Mouse (Mus musculus): Measurements from ENCODE around the gene Rnf4. TPM values are rescaled to one million over a fixed set of nuclear protein-coding genes. Genes with fewer than 3 reads are reported as not detected.

Gene Rnf4
- total and polyA plus RNA-seq, 2 experiments from 2014 or later: 95.2 to 124 TPM

DNA sequence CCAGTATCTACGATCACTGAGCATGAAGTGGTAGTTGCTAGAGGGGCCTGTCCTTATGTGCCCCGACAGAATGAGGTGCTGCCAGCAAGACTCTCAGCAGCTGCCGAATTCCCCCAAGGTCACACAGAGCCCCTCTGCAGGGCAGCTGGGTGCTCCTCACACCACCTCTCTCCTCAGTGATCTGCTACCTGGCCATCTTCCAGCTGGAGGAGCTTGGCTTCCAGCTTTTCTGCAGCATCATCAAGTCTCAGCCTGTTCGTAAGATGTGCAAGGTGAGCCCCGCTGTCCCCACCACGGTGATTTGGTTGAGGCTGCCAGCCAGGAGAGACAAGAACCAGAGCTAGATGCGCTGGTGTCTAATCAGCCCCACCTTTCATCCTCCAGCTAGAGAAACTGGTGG, 33.7 kb upstream of the Rnf4 start:
- Histone ChIP-seq H3K4me2 (ENCODE audit: low read depth, low read length, poor library complexity, severe bottlenecking) (no peak overlapping the region), H3K27ac (ENCODE audit: low read depth, low read length) (no peak overlapping the region), H3K4me1 (ENCODE audit: insufficient read depth, low read length) (no peaks in the 10 kb centered on the region), H3K27me3 (ENCODE audit: insufficient read depth, low read length) (no peaks in the 10 kb centered on the region), H3K36me3 (ENCODE audit: insufficient read depth, low read length) (no peaks in the 10 kb centered on the region), H3K9ac (replicated peaks; ENCODE audit: low read length, poor library complexity, severe bottlenecking) (no peak overlapping the region), H3K4me3 (ENCODE audit: low read depth, low read length) (no peak overlapping the region), H3K9me3 (ENCODE audit: low read length) (no peaks in the 10 kb centered on the region)
- no peak for ATAC-seq (ENCODE audit: low FRiP score)
- DNase-seq (ENCODE audit: low spot score): no peak
- no peak for TF ChIP-seq CTCF (IDR thresholded peaks at IDR 0.05)
- WGBS: 87% methylated on average over 7 of the region's 7 CpGs

DNA sequence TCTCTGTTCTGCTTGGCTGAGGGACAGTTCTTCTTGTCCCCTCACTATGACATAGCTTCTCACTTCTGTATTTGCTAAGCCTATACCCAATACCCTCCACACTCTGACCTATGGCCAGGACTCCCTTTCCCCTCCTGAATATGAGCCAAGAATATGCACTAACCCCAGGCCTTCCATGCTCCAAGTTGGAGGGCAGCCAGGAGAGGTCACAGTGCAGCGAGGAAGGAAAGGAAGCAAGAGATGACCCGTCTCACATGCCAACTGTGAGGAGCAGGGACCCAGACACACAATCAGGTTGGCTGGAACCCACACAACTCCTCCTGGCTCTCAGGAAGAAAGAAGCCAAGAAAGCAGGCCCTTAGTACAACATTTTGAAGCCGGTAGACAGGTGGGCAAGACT, 27.1 kb upstream of the Rnf4 start:
- H3K4me1 ChIP-seq (ENCODE audit: insufficient read depth, low read length): no peaks in the 10 kb centered on the region
- no peaks in the 10 kb centered on the region for H3K27me3 ChIP-seq (ENCODE audit: insufficient read depth, low read length)
- no peak overlapping the region for H3K4me3 ChIP-seq (ENCODE audit: low read depth, low read length)
- no peak overlapping the region for H3K9ac ChIP-seq (replicated peaks; ENCODE audit: low read length, poor library complexity, severe bottlenecking)
- no peak for TF ChIP-seq CTCF (IDR thresholded peaks at IDR 0.05)
- H3K4me2 ChIP-seq (ENCODE audit: low read depth, low read length, poor library complexity, severe bottlenecking): no peak overlapping the region
- ATAC-seq (ENCODE audit: low FRiP score) (no peak), DNase-seq (ENCODE audit: low spot score) (no peak)
- H3K36me3 ChIP-seq (ENCODE audit: insufficient read depth, low read length): no peaks in the 10 kb centered on the region
- H3K9me3 ChIP-seq (ENCODE audit: low read length): no peaks in the 10 kb centered on the region
- H3K27ac ChIP-seq (ENCODE audit: low read depth, low read length): no peak overlapping the region
- WGBS: 72% methylated on average over 3 of the region's 3 CpGs

DNA sequence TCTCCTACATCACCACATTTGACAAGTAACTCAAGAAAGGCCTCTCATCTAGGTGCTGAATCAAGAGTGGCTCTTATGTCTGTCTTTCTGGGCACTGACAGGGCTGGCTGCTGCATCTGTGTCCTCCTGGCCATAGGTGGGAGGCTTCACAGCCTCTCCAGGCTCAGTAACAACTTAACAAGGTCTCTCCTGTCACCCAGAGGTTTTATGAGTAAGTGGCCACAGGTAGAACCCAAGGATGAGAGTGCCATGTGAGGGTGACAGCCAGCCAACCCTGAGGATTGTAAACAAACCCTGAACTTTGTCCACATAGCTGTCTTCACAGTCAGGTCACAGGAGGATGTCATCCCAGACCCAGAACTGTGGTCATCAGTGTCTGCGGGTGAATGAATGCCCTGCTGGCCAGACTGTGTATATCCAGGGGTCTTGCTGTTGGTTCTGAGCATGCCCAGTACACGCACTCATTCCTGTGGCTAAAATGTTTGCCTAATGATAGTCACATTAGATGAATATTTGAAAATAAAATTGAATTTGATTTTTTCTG, 16.5 kb upstream of the Rnf4 start:
- TF ChIP-seq CTCF (IDR thresholded peaks at IDR 0.05): no peak
- Histone ChIP-seq H3K36me3 (ENCODE audit: insufficient read depth, low read length) (no peaks in the 10 kb centered on the region), H3K27ac (ENCODE audit: low read depth, low read length) (no peak overlapping the region), H3K4me2 (ENCODE audit: low read depth, low read length, poor library complexity, severe bottlenecking) (no peak overlapping the region), H3K4me1 (ENCODE audit: insufficient read depth, low read length) (no peaks in the 10 kb centered on the region), H3K4me3 (ENCODE audit: low read depth, low read length) (no peak overlapping the region), H3K27me3 (ENCODE audit: insufficient read depth, low read length) (no peaks in the 10 kb centered on the region), H3K9ac (replicated peaks; ENCODE audit: low read length, poor library complexity, severe bottlenecking) (no peak overlapping the region), H3K9me3 (ENCODE audit: low read length) (no peaks in the 10 kb centered on the region)
- DNase-seq (ENCODE audit: low spot score) (no peak), ATAC-seq (ENCODE audit: low FRiP score) (no peak)
- 73% methylated on average over 2 of the region's 2 CpGs for WGBS

DNA sequence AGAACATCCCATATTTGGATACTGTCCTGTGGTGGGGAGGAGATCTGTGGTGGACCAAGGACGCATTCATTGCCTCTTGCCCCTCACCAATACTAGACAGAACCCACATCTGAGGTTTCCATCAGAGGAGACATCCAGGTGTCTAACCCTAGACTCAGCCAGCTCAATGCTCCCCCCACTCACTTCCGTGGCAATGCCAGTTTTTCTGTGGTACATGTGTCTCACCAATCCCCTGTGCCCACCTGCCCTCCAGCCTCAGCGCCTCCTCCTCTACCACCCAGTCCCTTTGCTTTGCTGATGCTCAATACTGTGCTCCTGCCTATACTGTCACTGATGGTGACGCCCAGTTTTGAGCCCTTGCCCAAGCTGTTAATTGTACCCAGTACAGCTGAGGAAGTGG, 14.9 kb upstream of the Rnf4 start:
- Histone ChIP-seq H3K9me3 (ENCODE audit: low read length) (no peaks in the 10 kb centered on the region), H3K27me3 (ENCODE audit: insufficient read depth, low read length) (no peaks in the 10 kb centered on the region)
- WGBS: 87% methylated on average over 4 of the region's 4 CpGs

DNA sequence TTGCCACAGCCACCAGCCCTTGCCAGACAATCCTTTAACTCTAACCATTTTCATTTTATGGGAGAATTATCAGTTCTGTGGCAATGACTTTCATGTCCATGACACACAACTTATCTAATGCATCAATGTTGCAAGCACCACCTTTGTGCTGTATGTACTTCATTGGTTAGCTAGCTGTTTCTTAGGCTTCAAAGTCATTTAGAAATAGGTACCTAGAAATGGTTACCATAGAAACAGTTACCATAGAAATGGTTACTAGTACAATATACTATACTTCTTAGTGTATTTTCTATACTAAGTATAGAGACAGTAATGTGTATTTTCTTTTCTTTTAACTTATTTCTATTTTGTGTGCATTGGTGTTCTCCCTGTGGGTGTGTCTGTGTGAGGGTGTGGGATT, 10.8 kb upstream of the Rnf4 start:
- Histone ChIP-seq H3K9me3 (ENCODE audit: low read length) (no peaks in the 10 kb centered on the region), H3K4me1 (ENCODE audit: insufficient read depth, low read length) (peaks cover 9% of the 10 kb centered on the region), H3K4me2 (ENCODE audit: low read depth, low read length, poor library complexity, severe bottlenecking) (no peak overlapping the region), H3K36me3 (ENCODE audit: insufficient read depth, low read length) (no peaks in the 10 kb centered on the region), H3K27ac (ENCODE audit: low read depth, low read length) (peak overlapping the region; percentile 66), H3K27me3 (ENCODE audit: insufficient read depth, low read length) (no peaks in the 10 kb centered on the region), H3K4me3 (ENCODE audit: low read depth, low read length) (no peak overlapping the region), H3K9ac (replicated peaks; ENCODE audit: low read length, poor library complexity, severe bottlenecking) (no peak overlapping the region)
- TF ChIP-seq CTCF (IDR thresholded peaks at IDR 0.05): no peak
- DNase-seq (ENCODE audit: low spot score): peak; percentile 24
- ATAC-seq (ENCODE audit: low FRiP score): peak; percentile 41; the same call in 1 of the 2 replicates

More for the DNA sequence above, 14.9 kb upstream of the Rnf4 start:
- no peak for TF ChIP-seq CTCF (IDR thresholded peaks at IDR 0.05)
- no peak for ATAC-seq (ENCODE audit: low FRiP score)
- Histone ChIP-seq H3K36me3 (ENCODE audit: insufficient read depth, low read length) (no peaks in the 10 kb centered on the region), H3K4me1 (ENCODE audit: insufficient read depth, low read length) (peaks cover 3% of the 10 kb centered on the region; the same call in 1 of the 2 replicates), H3K27ac (ENCODE audit: low read depth, low read length) (no peak overlapping the region), H3K4me3 (ENCODE audit: low read depth, low read length) (no peak overlapping the region), H3K9ac (replicated peaks; ENCODE audit: low read length, poor library complexity, severe bottlenecking) (no peak overlapping the region), H3K4me2 (ENCODE audit: low read depth, low read length, poor library complexity, severe bottlenecking) (no peak overlapping the region)
- no peak for DNase-seq (ENCODE audit: low spot score)

DNA sequence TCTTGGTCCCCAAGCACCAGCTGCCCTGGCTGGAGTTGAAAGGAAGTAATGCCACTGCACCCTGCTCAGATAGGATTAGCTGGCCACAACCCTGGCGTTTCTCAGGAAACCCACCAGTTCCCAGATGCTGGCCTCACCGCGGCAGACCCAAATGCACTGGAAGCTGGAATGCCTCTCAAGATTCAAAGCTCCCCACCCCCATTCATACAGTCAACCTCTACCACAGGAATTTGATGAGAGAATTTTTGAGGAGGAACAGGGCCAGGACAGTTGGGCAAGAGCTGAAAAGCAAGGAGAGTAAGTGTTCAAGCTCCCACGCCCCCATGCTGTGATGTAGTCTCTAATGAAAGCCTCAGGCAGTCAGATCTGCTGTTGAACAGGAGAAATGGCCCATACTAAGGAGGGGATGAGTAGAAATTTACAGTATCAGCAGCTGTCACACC, 9.8 kb upstream of the Rnf4 start:
- no peaks in the 10 kb centered on the region for H3K27me3 ChIP-seq (ENCODE audit: insufficient read depth, low read length)
- TF ChIP-seq CTCF (IDR thresholded peaks at IDR 0.05): no peak
- peaks cover 9% of the 10 kb centered on the region for H3K4me1 ChIP-seq (ENCODE audit: insufficient read depth, low read length)
- no peaks in the 10 kb centered on the region for H3K36me3 ChIP-seq (ENCODE audit: insufficient read depth, low read length)
- DNase-seq (ENCODE audit: low spot score) (peak; percentile 5), ATAC-seq (ENCODE audit: low FRiP score) (no peak)
- WGBS: 16% methylated on average over 4 of the region's 4 CpGs
- H3K27ac ChIP-seq (ENCODE audit: low read depth, low read length): no peak overlapping the region
- H3K4me2 ChIP-seq (ENCODE audit: low read depth, low read length, poor library complexity, severe bottlenecking): peak overlapping the region; percentile 39; the same call in 1 of the 2 replicates
- H3K9me3 ChIP-seq (ENCODE audit: low read length): no peaks in the 10 kb centered on the region
- H3K4me3 ChIP-seq (ENCODE audit: low read depth, low read length): no peak overlapping the region
- no peak overlapping the region for H3K9ac ChIP-seq (replicated peaks; ENCODE audit: low read length, poor library complexity, severe bottlenecking)

Measured in midbrain, postnatal 0 days (tissue).